Mouse (Mus musculus) CD4-positive, CD25-positive, alpha-beta regulatory T cell, adult 2 months (primary cell): ENCODE measurements around the gene Rundc3b.

Source experiments
- DNase-seq: peaks from one replicate; pipeline ENCODE4 v3.0.0-alpha.2; 2012; ENCODE audit warnings: low read depth, low spot score

The Rundc3b gene

DNA sequence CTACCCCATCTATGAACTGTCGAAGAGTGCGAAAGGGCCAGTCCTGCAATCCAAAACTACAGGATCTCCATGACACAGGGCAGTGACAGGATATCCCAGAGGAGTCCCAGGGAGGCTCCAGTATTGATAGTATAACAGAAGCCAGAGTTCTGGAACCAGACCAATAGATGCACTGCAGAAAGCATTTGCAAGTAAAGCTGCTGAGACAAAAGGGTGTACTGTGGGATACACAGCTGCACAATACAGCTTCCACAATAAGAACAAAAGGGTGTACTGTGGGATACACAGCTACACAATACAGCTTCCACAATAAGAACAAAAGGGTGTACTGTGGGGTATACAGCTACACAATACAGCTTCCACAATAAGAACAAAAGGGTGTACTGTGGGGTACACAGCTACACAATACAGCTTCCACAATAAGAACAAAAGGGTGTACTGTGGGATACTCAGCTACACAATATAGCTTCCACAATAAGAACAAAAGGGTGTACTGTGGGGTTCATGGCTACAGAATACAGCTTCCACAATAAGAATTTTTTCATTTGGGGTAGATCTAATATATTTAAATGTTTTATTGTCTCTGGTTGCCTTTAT is 134.0 kb downstream of the Rundc3b start:
- DNase-seq: no peak

DNA sequence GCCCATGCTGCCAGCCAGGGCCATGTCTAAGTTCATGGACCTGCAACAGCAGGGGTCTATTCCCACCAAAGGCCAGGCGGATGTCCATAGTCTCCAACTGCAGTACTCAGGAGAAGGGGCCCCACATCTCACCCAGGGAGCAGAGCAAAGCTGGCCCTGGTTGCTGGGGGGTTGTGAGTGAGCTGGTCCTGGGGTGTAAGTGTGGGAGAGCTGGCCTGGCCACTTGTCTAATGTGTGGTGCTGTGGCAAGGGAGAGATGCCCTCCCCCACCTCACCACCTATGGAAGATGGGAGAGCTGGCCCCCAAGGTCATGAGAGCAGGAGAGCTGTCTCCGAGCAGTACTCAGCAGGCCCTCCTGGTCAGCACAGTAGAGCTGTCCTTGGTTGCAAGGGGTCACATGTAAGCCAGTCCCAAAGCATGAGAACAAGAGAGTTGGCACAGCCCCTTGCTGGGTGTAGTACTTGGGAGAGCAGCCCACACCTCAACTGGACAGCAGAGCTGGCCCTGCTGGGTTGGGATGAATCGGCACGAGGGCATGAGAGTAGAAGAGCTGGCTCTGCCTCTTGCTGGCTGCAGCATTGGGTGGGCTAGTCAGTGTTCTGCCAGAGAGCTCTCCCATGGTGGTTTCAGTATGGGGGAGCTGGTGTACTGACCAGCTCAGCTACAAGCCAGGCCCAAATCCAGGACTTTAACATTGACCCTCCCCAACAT is 134.6 kb downstream of the Rundc3b start:
- DNase-seq: no peak

DNA sequence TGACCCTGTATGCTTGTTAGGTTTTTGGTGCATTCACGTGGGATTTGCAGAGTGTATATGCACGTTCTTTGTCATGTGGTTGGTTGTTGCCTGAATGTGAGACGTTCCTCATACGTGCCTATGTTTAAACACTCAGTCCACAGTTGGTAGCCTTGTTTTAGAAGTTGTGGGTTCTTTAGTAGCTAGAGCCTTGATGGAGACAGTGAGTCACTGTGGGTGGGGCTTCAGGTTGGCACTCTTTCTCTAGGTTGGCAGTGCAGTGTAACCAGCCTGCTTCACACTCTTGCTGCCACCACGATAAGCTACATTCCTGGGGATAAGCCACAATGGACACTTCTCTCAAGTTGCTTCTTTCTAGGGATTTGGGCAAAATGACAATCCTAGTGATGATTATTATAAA is 166.2 kb downstream of the Rundc3b start:
- peak; percentile 60 for DNase-seq

DNA sequence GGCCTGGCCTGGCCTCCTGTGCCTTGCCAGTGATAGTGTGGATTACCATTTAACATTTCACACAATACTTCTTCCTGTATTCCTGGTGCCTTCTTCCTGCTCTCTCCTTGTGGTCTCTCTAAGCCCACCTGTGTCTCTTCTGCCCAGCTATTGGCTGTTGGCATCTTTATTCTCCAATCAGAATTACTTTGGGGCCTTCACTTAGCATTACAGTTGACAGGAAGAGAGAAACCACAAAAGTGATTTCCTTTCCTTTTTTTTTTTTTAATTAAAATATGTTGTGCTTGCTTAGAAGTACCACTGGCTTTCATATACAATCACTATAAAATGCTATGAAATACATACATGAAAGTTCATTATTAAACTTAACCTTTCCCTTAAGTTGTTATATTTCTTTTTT is 167.2 kb downstream of the Rundc3b start:
- DNase-seq: peak; percentile 31
